Mouse (Mus musculus): ENCODE measurements around the gene Hspa1a. TPM values are rescaled to one million over a fixed set of nuclear protein-coding genes. Genes with fewer than 3 reads are reported as not detected.

Gene Hspa1a
- total RNA-seq, 1 experiment from 2014 or later: 6.4 TPM

- ATAC-seq (ENCODE audit: extremely low read depth, insufficient number of reproducible peaks, low FRiP score, poor library complexity, severe bottlenecking): no peak
These were observed 43.1 kb downstream of the Hspa1a start for GRCm38 (mm10) chr17:34928841-34929240.

GRCm38 (mm10) chr17:34927306-34928019, 44.5 kb downstream of the Hspa1a start:
- no peak for ATAC-seq (ENCODE audit: extremely low read depth, insufficient number of reproducible peaks, low FRiP score, poor library complexity, severe bottlenecking)

GRCm38 (mm10) chr17:34924258-34924657, 47.7 kb downstream of the Hspa1a start:
- no peak for ATAC-seq (ENCODE audit: extremely low read depth, insufficient number of reproducible peaks, low FRiP score, poor library complexity, severe bottlenecking)

GRCm38 (mm10) chr17:34922939-34923338, 49.0 kb downstream of the Hspa1a start:
- ATAC-seq (ENCODE audit: extremely low read depth, insufficient number of reproducible peaks, low FRiP score, poor library complexity, severe bottlenecking): no peak

Other genes with a start within 250 kb of the Hspa1a start
- gene C4b, start 228.3 kb downstream of the Hspa1a start, total RNA-seq (2017): 0.12 and 0.23 TPM in 2 replicates
- gene Cyp21a1, start 167.6 kb downstream of the Hspa1a start, total RNA-seq (2017): not detected in 2 replicates
- 23.5 and 39.9 TPM in 2 replicates for gene Stk19, start 135.2 kb downstream of the Hspa1a start, total RNA-seq (2017)
- 36.1 and 45.8 TPM in 2 replicates for gene Dxo, start 135.1 kb downstream of the Hspa1a start, total RNA-seq (2017)
- gene Skiv2l, start 121.9 kb downstream of the Hspa1a start, total RNA-seq (2017): 79.7 and 92.2 TPM in 2 replicates
- gene Nelfe, start 121.8 kb downstream of the Hspa1a start, total RNA-seq (2017): 22.6 and 36.0 TPM in 2 replicates
- 0.58 and 0.98 TPM in 2 replicates for gene Cfb, start 109.6 kb downstream of the Hspa1a start, total RNA-seq (2017)
- gene Zbtb12, start 92.7 kb downstream of the Hspa1a start, total RNA-seq (2017): 2.8 and 3.8 TPM in 2 replicates
- not detected in 2 replicates for gene Gm20547, start 90.1 kb downstream of the Hspa1a start, total RNA-seq (2017)
- gene C2, start 73.9 kb downstream of the Hspa1a start, total RNA-seq (2017): not detected in 2 replicates
- 87.4 and 99.7 TPM in 2 replicates for gene Ehmt2, start 73.7 kb downstream of the Hspa1a start, total RNA-seq (2017)
- 0.98 and 1.4 TPM in 2 replicates for gene Slc44a4, start 57.7 kb downstream of the Hspa1a start, total RNA-seq (2017)
- 66.7 and 66.9 TPM in 2 replicates for gene Neu1, start 40.9 kb downstream of the Hspa1a start, total RNA-seq (2017)
- gene Hspa1b, start 12.9 kb downstream of the Hspa1a start, total RNA-seq (2017): 5.9 and 8.0 TPM in 2 replicates
- not detected in 2 replicates for gene Gm20481, start 2.2 kb downstream of the Hspa1a start, total RNA-seq (2017)
- gene Hspa1l, start 547 bp upstream of the Hspa1a start, total RNA-seq (2017): not detected in 2 replicates
- 10.1 and 11.4 TPM in 2 replicates for gene Lsm2, start 9.7 kb upstream of the Hspa1a start, total RNA-seq (2017)
- 243 and 266 TPM in 2 replicates for gene Vars, start 28.8 kb upstream of the Hspa1a start, total RNA-seq (2017)
- gene Vwa7, start 44.4 kb upstream of the Hspa1a start, total RNA-seq (2017): 0.61 and 1.2 TPM in 2 replicates
- 2.0 and 2.6 TPM in 2 replicates for gene Sapcd1, start 55.9 kb upstream of the Hspa1a start, total RNA-seq (2017)
- 4.7 and 7.0 TPM in 2 replicates for gene Msh5, start 74.6 kb upstream of the Hspa1a start, total RNA-seq (2017)
- 394 and 439 TPM in 2 replicates for gene Clic1, start 77.8 kb upstream of the Hspa1a start, total RNA-seq (2017)
- gene Ddah2, start 86.9 kb upstream of the Hspa1a start, total RNA-seq (2017): 4.5 and 8.1 TPM in 2 replicates
- gene Ly6g6c, start 93.2 kb upstream of the Hspa1a start, total RNA-seq (2017): 0.49 TPM in 1 of 2 replicates, not detected in the other
- 1.5 and 2.1 TPM in 2 replicates for gene Mpig6b, start 94.0 kb upstream of the Hspa1a start, total RNA-seq (2017)
- gene Ly6g6e, start 104.7 kb upstream of the Hspa1a start, total RNA-seq (2017): not detected in 2 replicates
- gene Ly6g6d, start 105.9 kb upstream of the Hspa1a start, total RNA-seq (2017): not detected in 2 replicates
- 0.49 TPM in 1 of 2 replicates, not detected in the other for gene Ly6g6f, start 113.5 kb upstream of the Hspa1a start, total RNA-seq (2017)
- 33.2 and 43.8 TPM in 2 replicates for gene Abhd16a, start 117.1 kb upstream of the Hspa1a start, total RNA-seq (2017)
- not detected in 2 replicates for gene Ly6g5c, start 136.1 kb upstream of the Hspa1a start, total RNA-seq (2017)
- gene Ly6g5b, start 143.3 kb upstream of the Hspa1a start, total RNA-seq (2017): 0.58 and 1.5 TPM in 2 replicates
- gene Gpank1, start 149.3 kb upstream of the Hspa1a start, total RNA-seq (2017): 73.7 and 74.5 TPM in 2 replicates
- 214 and 240 TPM in 2 replicates for gene Csnk2b, start 149.9 kb upstream of the Hspa1a start, total RNA-seq (2017)
- gene D17H6S53E, start 154.2 kb upstream of the Hspa1a start, total RNA-seq (2017): 36.5 and 48.5 TPM in 2 replicates
- gene Apom, start 159.9 kb upstream of the Hspa1a start, total RNA-seq (2017): 0.58 TPM in 1 of 2 replicates, not detected in the other
- 159 and 160 TPM in 2 replicates for gene Bag6, start 163.0 kb upstream of the Hspa1a start, total RNA-seq (2017)
- 73.3 and 76.1 TPM in 2 replicates for gene Prrc2a, start 192.7 kb upstream of the Hspa1a start, total RNA-seq (2017)
- 5.3 and 8.0 TPM in 2 replicates for gene Aif1, start 203.9 kb upstream of the Hspa1a start, total RNA-seq (2017)
- gene Lst1, start 216.3 kb upstream of the Hspa1a start, total RNA-seq (2017): 534 and 685 TPM in 2 replicates
- gene Ltb, start 222.3 kb upstream of the Hspa1a start, total RNA-seq (2017): 212 and 285 TPM in 2 replicates
- 16.4 and 18.2 TPM in 2 replicates for gene Tnf, start 229.9 kb upstream of the Hspa1a start, total RNA-seq (2017)
- 6.6 and 9.9 TPM in 2 replicates for gene Lta, start 233.2 kb upstream of the Hspa1a start, total RNA-seq (2017)
- 2.1 TPM in 1 of 2 replicates, not detected in the other for gene Gm16181, start 248.7 kb upstream of the Hspa1a start, total RNA-seq (2017)